Comparison of ENCODE assay signal across 7 mouse cellular contexts in the genomic region with DNA sequence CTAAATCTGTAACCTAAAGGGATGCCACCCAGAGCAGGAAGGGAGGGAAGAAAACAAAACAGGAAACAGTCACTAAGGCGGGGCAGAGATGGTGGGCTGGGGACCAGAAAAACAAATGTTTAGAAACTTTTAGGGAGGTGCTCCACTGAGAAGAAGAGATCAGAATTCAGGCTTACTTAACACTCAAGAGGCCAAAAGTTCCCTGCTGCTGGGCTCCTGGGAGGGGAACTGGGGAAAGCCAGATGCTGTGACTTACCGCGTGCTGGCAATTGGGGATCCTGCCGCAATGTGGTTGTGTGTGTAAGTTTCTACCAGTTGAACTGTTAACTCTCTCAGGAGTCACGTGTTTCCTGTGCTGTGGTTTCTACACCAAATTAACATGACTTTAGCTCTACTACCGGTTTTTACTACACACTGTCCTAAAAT. TPM values are rescaled to one million over a fixed set of nuclear protein-coding genes. Genes with fewer than 3 reads are reported as not detected.
DNase-seq lines count a peak whose midpoint lies in the region; ATAC-seq and TF ChIP-seq lines count a peak whose summit lies in the region.

Icam2 (minus strand) TSS at position 285 of the 426 bp plus-strand sequence.

- ATAC-seq in heart, embryonic 14.5 days (ENCODE audit: insufficient number of reproducible peaks, insufficient read depth, low FRiP score, low read depth) = no peak
- no peak for ATAC-seq in liver, embryonic 13.5 days (ENCODE audit: low read depth)
- ATAC-seq in neutrophil, adult 5-6 weeks (ENCODE audit: extremely low read depth, insufficient number of reproducible peaks, low FRiP score, poor library complexity, severe bottlenecking) = peak; percentile 80

- no peak for TF ChIP-seq CTCF in E14TG2a.4 (conservative IDR thresholded peaks at IDR 0.05; ENCODE audit: low read length)
- no peak for TF ChIP-seq CTCF in left cerebral cortex, adult 2 months (IDR thresholded peaks at IDR 0.05)

- H3K9ac ChIP-seq in heart, embryonic 14.5 days (ENCODE audit: low read length) = no peak within 1 kb of the TSS
- no peak within 1 kb of the TSS for H3K9ac ChIP-seq in liver, embryonic 13.5 days

- no peaks in the 10 kb centered on the region for H3K27me3 ChIP-seq in E14TG2a.4 (ENCODE audit: insufficient read depth, low read length)
- no peaks in the 10 kb centered on the region for H3K27me3 ChIP-seq in heart, embryonic 14.5 days (ENCODE audit: control insufficient read depth, insufficient read depth, low read length)
- H3K27me3 ChIP-seq in liver, embryonic 13.5 days = no peaks in the 10 kb centered on the region

- H3K27ac ChIP-seq in heart, embryonic 14.5 days (replicated peaks in 1 of 2; ENCODE audit: control insufficient read depth in 1 of 2, insufficient read depth in 1 of 2, low read depth in 2 of 2, low read length in 2 of 2) = peak within 1 kb of the TSS; percentile 46 to 48; a peak in 2 of 4 replicates
- peak within 1 kb of the TSS; percentile 70 for H3K27ac ChIP-seq in liver, embryonic 13.5 days
- H3K27ac ChIP-seq in left cerebral cortex, adult 2 months = no peak within 1 kb of the TSS

- H3K4me3 ChIP-seq in E14TG2a.4 (replicated peaks; ENCODE audit: low read length) = peak within 1 kb of the TSS; percentile 52
- H3K4me3 ChIP-seq in heart, embryonic 14.5 days (ENCODE audit: control insufficient read depth in 1 of 2, insufficient read depth in 1 of 2, low read depth in 1 of 2, low read length in 2 of 2) = no peak within 1 kb of the TSS
- H3K4me3 ChIP-seq in liver, embryonic 13.5 days (replicated peaks) = peak within 1 kb of the TSS; percentile 14; the same call in 1 of the 2 replicates
- no peak within 1 kb of the TSS for H3K4me3 ChIP-seq in left cerebral cortex, adult 2 months

- intact Hi-C loops in left cerebral cortex, adult 2 months (cut with DNase I) = no loop called here

- no peaks in the 10 kb centered on the region for H3K36me3 ChIP-seq in E14TG2a.4 (ENCODE audit: insufficient read depth, low read length)
- no peaks in the 10 kb centered on the region for H3K36me3 ChIP-seq in heart, embryonic 14.5 days (ENCODE audit: control insufficient read depth, insufficient read depth, low read length)
- H3K36me3 ChIP-seq in liver, embryonic 13.5 days = no peaks in the 10 kb centered on the region

- no peaks in the 10 kb centered on the region for H3K9me3 ChIP-seq in E14TG2a.4 (ENCODE audit: low read length)
- no peaks in the 10 kb centered on the region for H3K9me3 ChIP-seq in heart, embryonic 14.5 days (ENCODE audit: control insufficient read depth, low read length)
- no peaks in the 10 kb centered on the region for H3K9me3 ChIP-seq in liver, embryonic 13.5 days (replicated peaks)

- no peak for DNase-seq in adrenal gland, postnatal 14 days
- DNase-seq in liver, embryonic 13.5 days = no peak
- DNase-seq in left cerebral cortex, adult 2 months (ENCODE audit: extremely low spot score in 1 of 2, low spot score in 2 of 2) = no peak
- DNase-seq in urinary bladder, postnatal 36 days (ENCODE audit: low spot score in 2 of 2) = no peak

- 54% methylated on average over 6 of the region's 6 CpGs for WGBS in heart, embryonic 14.5 days
- WGBS in liver, embryonic 13.5 days (ENCODE audit: insufficient replicate concordance) = 12% methylated on average over 6 of the region's 6 CpGs

- no peak within 1 kb of the TSS for H3K4me2 ChIP-seq in heart, embryonic 14.5 days (ENCODE audit: low read length)
- peak within 1 kb of the TSS; percentile 36 for H3K4me2 ChIP-seq in liver, embryonic 13.5 days

- H3K4me1 ChIP-seq in E14TG2a.4 (replicated peaks; ENCODE audit: low read depth, low read length) = peaks cover 19% of the 10 kb centered on the region
- peaks cover 9 to 12% of the 10 kb centered on the region in 2 experiments for H3K4me1 ChIP-seq in heart, embryonic 14.5 days (ENCODE audit: control insufficient read depth in 2 of 2, insufficient read depth in 2 of 2, low read length in 2 of 2)
- H3K4me1 ChIP-seq in liver, embryonic 13.5 days (replicated peaks) = peaks cover 70% of the 10 kb centered on the region

RNA-seq across cellular contexts. Expression of gene Icam2, which starts in this region (rescaled TPM):
- total RNA-seq in adrenal gland, postnatal 14 days (2021) = 24.6 and 27.6 TPM in 2 replicates
- 105 and 108 TPM in 2 replicates for polyA plus RNA-seq in heart, embryonic 14.5 days (2014; fragmentation: Nextera tagmentation; extraction: Ambion mirVana)
- 18.6 and 19.5 TPM in 2 replicates for polyA plus RNA-seq in liver, embryonic 13.5 days (2015; fragmentation: Nextera tagmentation; extraction: Ambion mirVana)
- total RNA-seq in neutrophil, adult 5-6 weeks (2017) = 114 and 128 TPM in 2 replicates
- 1 to 10 TPM; 3.2 to 3.6 TPM for total RNA-seq in left cerebral cortex, adult 2 months (2021)

Comparison
In these comparisons a context has a peak if more than half of its experiments do, and no peak if none do; other contexts are left out.
1. H3K4me3 ChIP-seq: peak in E14TG2a.4 (single experiment) and liver, embryonic 13.5 days (single experiment); none in heart, embryonic 14.5 days (0 of 2) and left cerebral cortex, adult 2 months (single experiment).